ENCODE assay signal across 9 mouse cellular contexts in the genomic region with DNA sequence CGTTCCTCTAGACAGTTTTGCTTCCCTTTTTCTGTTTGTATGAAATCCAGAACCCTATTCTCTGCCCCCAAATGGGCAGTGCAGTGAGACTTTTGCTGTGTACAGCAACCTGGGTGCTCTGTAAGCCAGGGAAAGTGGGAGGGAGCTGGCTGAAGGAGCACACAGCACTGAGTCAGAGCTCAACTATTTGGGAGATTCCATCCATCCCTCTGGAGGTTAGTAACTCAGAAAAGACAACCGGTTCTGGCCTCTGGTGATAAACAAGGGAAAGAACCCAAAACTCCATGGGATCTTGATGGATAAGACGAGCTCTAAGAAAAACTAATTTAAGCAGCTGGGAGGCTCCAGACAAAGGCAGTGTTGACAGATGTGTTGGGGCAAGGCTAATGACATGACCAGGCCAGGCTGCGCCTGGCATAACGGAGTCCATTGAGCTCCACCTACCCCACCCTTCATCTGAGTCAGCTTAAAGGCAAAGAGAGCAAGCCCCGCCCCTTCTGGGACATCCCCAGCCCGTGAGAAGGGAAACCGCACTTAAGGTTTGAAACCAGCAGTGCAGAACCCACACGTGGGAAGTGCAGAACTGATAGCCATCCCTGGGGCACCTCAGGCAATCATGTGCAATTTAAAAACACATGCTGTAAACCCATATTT. TPM values are rescaled to one million over a fixed set of nuclear protein-coding genes. Genes with fewer than 3 reads are reported as not detected.
DNase-seq lines count a peak whose midpoint lies in the region; ATAC-seq and TF ChIP-seq lines count a peak whose summit lies in the region.
"Had no signal": no experiment of that assay in that cellular context is flagged by ENCODE, and none has a peak within 500 bp of the region (broad histone marks: within the 10 kb centered on the region; RNA-seq: fewer than 3 reads in every experiment).

No protein-coding gene starts in this region.

- TF ChIP-seq CTCF in heart, postnatal 0 days (IDR thresholded peaks at IDR 0.05; ENCODE audit: low read depth), result no peak

- H3K27ac ChIP-seq in kidney, embryonic 15.5 days, result no peak overlapping the region
- peak overlapping the region; percentile 50 for H3K27ac ChIP-seq in heart, postnatal 0 days (ENCODE audit: low read depth)
- no peak overlapping the region for H3K27ac ChIP-seq in forebrain, embryonic 16.5 days (ENCODE audit: low read length)

- H3K9ac ChIP-seq in kidney, embryonic 15.5 days, result no peak overlapping the region
- H3K9ac ChIP-seq in heart, postnatal 0 days (replicated peaks; ENCODE audit: low read depth, low read length), result no peak overlapping the region
- H3K9ac ChIP-seq in forebrain, embryonic 16.5 days (replicated peaks; ENCODE audit: low read depth, low read length), result no peak overlapping the region

- no peak for DNase-seq in kidney, adult 18-20 months
- DNase-seq in embryo, embryonic 10.5 days (ENCODE audit: low spot score), result peak; percentile 43
- DNase-seq in heart, postnatal 0 days (ENCODE audit: low spot score), result peak; percentile 59
- DNase-seq in lung, adult 18-20 months, result peak; percentile 52 to 57
- peak; percentile 16 to 68 for DNase-seq in spleen, postnatal 10 days (ENCODE audit: low spot score in 2 of 2)
- DNase-seq in MN1 (ENCODE audit: low spot score), result no peak

- no peak for TF ChIP-seq EP300 in heart, postnatal 0 days (IDR thresholded peaks at IDR 0.05; ENCODE audit: low read depth)

- H3K27me3 ChIP-seq in kidney, embryonic 15.5 days, result no peaks in the 10 kb centered on the region
- H3K27me3 ChIP-seq in heart, postnatal 0 days (ENCODE audit: control insufficient read depth, insufficient read depth, low read length), result no peaks in the 10 kb centered on the region
- no peaks in the 10 kb centered on the region for H3K27me3 ChIP-seq in forebrain, embryonic 16.5 days (replicated peaks; ENCODE audit: control insufficient read depth, insufficient read depth, low read length)

- H3K9me3 ChIP-seq in kidney, embryonic 15.5 days (replicated peaks), result 0 out of 2 replicates have a peak, but pooled peaks cover 2% of the 10 kb centered on the region
- peaks cover 9% of the 10 kb centered on the region; the same call in 1 of the 2 replicates for H3K9me3 ChIP-seq in heart, postnatal 0 days (replicated peaks; ENCODE audit: control insufficient read depth, low read length)
- no peaks in the 10 kb centered on the region for H3K9me3 ChIP-seq in forebrain, embryonic 16.5 days (ENCODE audit: control insufficient read depth, low read length)

- H3K36me3 ChIP-seq in kidney, embryonic 15.5 days, result no peaks in the 10 kb centered on the region
- peaks cover 8% of the 10 kb centered on the region; the same call in 1 of the 2 replicates for H3K36me3 ChIP-seq in heart, postnatal 0 days (replicated peaks; ENCODE audit: control insufficient read depth, insufficient read depth, low read length)
- H3K36me3 ChIP-seq in forebrain, embryonic 16.5 days (ENCODE audit: control insufficient read depth, insufficient read depth), result no peaks in the 10 kb centered on the region

- peak; percentile 83 for ATAC-seq in kidney, embryonic 15.5 days (replicated peaks; ENCODE audit: low FRiP score)
- peak; percentile 84 for ATAC-seq in heart, postnatal 0 days (ENCODE audit: insufficient read depth, low read depth)
- ATAC-seq in forebrain, embryonic 16.5 days, result no peak; the same call in 1 of the 2 replicates

- 26% methylated on average over 9 of the region's 9 CpGs for WGBS in kidney, embryonic 15.5 days
- WGBS in heart, postnatal 0 days, result 16% methylated on average over 9 of the region's 9 CpGs
- WGBS in forebrain, embryonic 16.5 days, result 40% methylated on average over 9 of the region's 9 CpGs

- H3K4me1 ChIP-seq in kidney, embryonic 15.5 days, result peaks cover 7% of the 10 kb centered on the region; the same call in 1 of the 2 replicates
- H3K4me1 ChIP-seq in heart, postnatal 0 days (ENCODE audit: control insufficient read depth, insufficient read depth), result peaks cover 6% of the 10 kb centered on the region; the same call in 1 of the 2 replicates
- no peaks in the 10 kb centered on the region for H3K4me1 ChIP-seq in forebrain, embryonic 16.5 days (replicated peaks; ENCODE audit: control insufficient read depth, insufficient read depth, low read length)

- no peak overlapping the region for H3K4me3 ChIP-seq in kidney, embryonic 15.5 days (replicated peaks)
- H3K4me3 ChIP-seq in heart, postnatal 0 days (ENCODE audit: low read depth, low read length), result no peak overlapping the region
- H3K4me3 ChIP-seq in forebrain, embryonic 16.5 days (replicated peaks; ENCODE audit: low read length), result no peak overlapping the region

- no peak overlapping the region for H3K4me2 ChIP-seq in kidney, embryonic 15.5 days
- peak overlapping the region; percentile 17 for H3K4me2 ChIP-seq in heart, postnatal 0 days (ENCODE audit: low read depth, low read length)
- no peak overlapping the region for H3K4me2 ChIP-seq in forebrain, embryonic 16.5 days (ENCODE audit: low read length)

RNA-seq across cellular contexts. Expression of a gene that starts 13.1 kb away (rescaled TPM):
- polyA plus RNA-seq in kidney, embryonic 15.5 days (2015; fragmentation: Nextera tagmentation; extraction: Ambion mirVana), result 2.6 and 4.4 TPM in 2 replicates
- total RNA-seq in heart, postnatal 0 days (2014; rRNA removed; ENCODE audit: low replicate concordance), result 4.9 and 14.5 TPM in 2 replicates
- 4.5 and 4.6 TPM in 2 replicates for polyA plus RNA-seq in heart, postnatal 0 days (2015; fragmentation: Nextera tagmentation; extraction: Ambion mirVana)
- 27.2 and 27.8 TPM in 2 replicates for polyA plus RNA-seq in forebrain, embryonic 16.5 days (2015; fragmentation: Nextera tagmentation; extraction: Ambion mirVana)
- total RNA-seq: MEL had no signal

Comparison
In these comparisons a context has a peak if more than half of its experiments do, and no peak if none do; other contexts are left out.
1. DNase-seq: peak in embryo, embryonic 10.5 days (single experiment), heart, postnatal 0 days (single experiment), lung, adult 18-20 months (2 of 2) and spleen, postnatal 10 days (2 of 2); none in kidney, adult 18-20 months (single experiment) and MN1 (single experiment).